Mouse (Mus musculus) midbrain, postnatal 0 days (tissue): ENCODE data around the gene Gm4175. TPM values are rescaled to one million over a fixed set of nuclear protein-coding genes. Genes with fewer than 3 reads are reported as not detected.
"Not testable (repeated sequence)": the region's sequence is repeated elsewhere in the genome, so short reads cannot be mapped to it uniquely, and the experiment has no call there.

Experiments
- ATAC-seq: fragments of 200-750 bp; cut with Nextera tagmentation; 2 replicates; pipeline ENCODE4 v1.8.0; 2017; ENCODE audit warnings: moderate number of reproducible peaks, mild to moderate bottlenecking, moderate TSS enrichment, moderate library complexity; ENCODE audit not compliant: low FRiP score
- DNase-seq: peaks from one replicate; pipeline ENCODE4 v3.0.0-alpha.2; 2015; ENCODE audit warnings: low spot score
- H3K27ac ChIP-seq: fragments of 300-500 bp; sonication (generic); 2 replicates; pipeline ENCODE4 v1.5.1; 2014; ENCODE audit warnings: low read depth, mild to moderate bottlenecking, low read length, mixed read lengths
- H3K27me3 ChIP-seq: fragments of 300-500 bp; sonication (generic); 2 replicates; pipeline ENCODE4 v1.6.1; 2014; ENCODE audit warnings: low read length, control low read depth, mixed read lengths; ENCODE audit not compliant: insufficient read depth
- H3K36me3 ChIP-seq: fragments of 300-500 bp; sonication (generic); 2 replicates; pipeline ENCODE4 v1.6.1; 2014; ENCODE audit warnings: low read length, control low read depth, mixed read lengths; ENCODE audit not compliant: insufficient read depth
- H3K4me1 ChIP-seq: fragments of 300-500 bp; sonication (generic); 2 replicates; pipeline ENCODE4 v1.6.1; 2014; ENCODE audit warnings: mild to moderate bottlenecking, control low read depth, antibody characterized with exemption, low read length, mixed read lengths; ENCODE audit not compliant: insufficient read depth
- H3K4me2 ChIP-seq: fragments of 300-500 bp; sonication (generic); 2 replicates; pipeline ENCODE4 v1.6.1; 2014; ENCODE audit warnings: low read depth, mild to moderate bottlenecking, low read length, mixed read lengths; ENCODE audit not compliant: poor library complexity, severe bottlenecking
- H3K4me3 ChIP-seq: fragments of 300-500 bp; sonication (generic); 2 replicates; pipeline ENCODE4 v1.5.1; 2014; ENCODE audit warnings: low read depth, mild to moderate bottlenecking, low read length, moderate library complexity
- H3K9ac ChIP-seq: fragments of 300-500 bp; sonication (generic); replicated peaks from 2 replicates; pipeline ENCODE4 v1.6.1; 2014; ENCODE audit warnings: mild to moderate bottlenecking, low read length, moderate library complexity, mixed read lengths; ENCODE audit not compliant: poor library complexity, severe bottlenecking
- H3K9me3 ChIP-seq: fragments of 300-500 bp; sonication (generic); 2 replicates; pipeline ENCODE4 v1.6.1; 2016; ENCODE audit warnings: low read length, control low read depth
- WGBS: fragments of 180-500 bp; shearing (Covaris S2); extraction: QIAGEN DNeasy Blood & Tissue Kit; methylation state at CpG from one replicate; pipeline ENCODE4 v1.1.7; 2014; 5-methylcytosine and 5-hydroxymethylcytosine counted together
- polyA plus RNA-seq: library from polyadenylated mRNA; unstranded; fragments of >200 nt; fragmentation: Nextera tagmentation; extraction: Ambion mirVana; gene quantifications from 2 replicates; pipeline ENCODE4 v1.2.1, GENCODE M21; 2015
- total RNA-seq: library from RNA; depleted of rRNA; stranded (reverse); fragments of >200 nt; gene quantifications from 2 replicates; pipeline ENCODE4 v1.2.3, GENCODE M21; 2014; rRNA removed

The Gm4175 gene
- total RNA-seq (not detected in 2 replicates), polyA plus RNA-seq (not detected in 2 replicates)

DNA sequence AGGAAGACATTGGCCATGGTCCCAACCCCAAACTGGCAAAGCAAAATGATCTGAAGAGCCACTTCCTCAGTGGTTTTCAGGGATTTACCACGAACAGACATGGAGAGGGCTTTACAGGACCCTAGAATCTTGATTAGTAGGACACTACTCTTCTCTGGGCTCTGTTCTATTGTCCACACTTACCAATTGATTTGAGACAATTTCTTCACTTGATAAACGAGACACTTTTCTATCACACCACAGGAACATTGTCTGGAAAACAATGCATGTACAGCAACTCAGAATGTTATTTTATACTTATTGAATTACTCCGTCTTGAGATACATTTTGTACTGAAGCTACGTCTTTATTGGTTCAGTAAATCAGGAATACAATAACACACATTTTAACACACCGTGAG is at the start of gene Gm4175:
Gene Gm4175, minus strand, starts transcription at position 101 of the 400 bp plus-strand sequence.
- not testable (repeated sequence) for DNase-seq, H3K36me3 ChIP-seq, ATAC-seq, H3K9ac ChIP-seq, H3K4me2 ChIP-seq, H3K27ac ChIP-seq, H3K4me1 ChIP-seq, H3K9me3 ChIP-seq, H3K4me3 ChIP-seq, H3K27me3 ChIP-seq
- no CpG with 5 or more reads among the region's 5 CpGs for WGBS

DNA sequence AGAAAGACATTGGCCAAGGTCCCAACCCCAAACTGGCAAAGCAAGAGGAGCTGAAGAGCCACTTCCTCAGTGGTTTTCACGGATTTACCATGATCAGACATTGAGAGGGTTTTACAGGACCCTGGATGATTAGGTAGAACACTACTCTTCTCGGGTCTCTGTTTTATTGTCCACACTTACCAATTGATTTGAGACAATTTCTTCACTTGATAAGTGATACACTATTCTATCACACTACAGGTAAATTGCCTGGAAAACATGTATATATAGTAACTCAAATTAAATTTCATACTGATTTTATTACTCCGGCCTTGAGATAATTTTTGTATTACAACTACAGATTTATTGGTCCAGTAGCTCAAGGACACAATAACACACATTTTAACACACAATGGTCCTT is 35.4 kb upstream of the Gm4175 start, which contains the start of gene Gm4177:
Gene Gm4177, minus strand, starts transcription at position 101 of the 400 bp plus-strand sequence.
- no CpG with 5 or more reads among the region's 3 CpGs for WGBS
- H3K4me3 ChIP-seq, H3K9ac ChIP-seq, H3K27me3 ChIP-seq, H3K4me2 ChIP-seq, ATAC-seq, DNase-seq, H3K4me1 ChIP-seq, H3K9me3 ChIP-seq, H3K27ac ChIP-seq, H3K36me3 ChIP-seq: not testable (repeated sequence)

Other genes starting within 250 kb of the Gm4175 start
- gene Vmn1r130, start 249.7 kb downstream of the Gm4175 start, total RNA-seq: not detected in 2 replicates
- not detected in 2 replicates for gene Vmn1r130, start 249.7 kb downstream of the Gm4175 start, polyA plus RNA-seq
- gene Vmn1r131, start 215.4 kb downstream of the Gm4175 start, total RNA-seq: not detected in 2 replicates
- not detected in 2 replicates for gene Vmn1r131, start 215.4 kb downstream of the Gm4175 start, polyA plus RNA-seq
- not detected in 2 replicates for gene Vmn1r132, start 147.4 kb downstream of the Gm4175 start, total RNA-seq
- not detected in 2 replicates for gene Vmn1r132, start 147.4 kb downstream of the Gm4175 start, polyA plus RNA-seq
- not detected in 2 replicates for gene Gm4177, start 35.3 kb upstream of the Gm4175 start, total RNA-seq
- gene Gm4177, start 35.3 kb upstream of the Gm4175 start, polyA plus RNA-seq: not detected in 2 replicates
- not detected in 2 replicates for gene Vmn1r135, start 70.9 kb upstream of the Gm4175 start, total RNA-seq
- gene Vmn1r135, start 70.9 kb upstream of the Gm4175 start, polyA plus RNA-seq: not detected in 2 replicates
- not detected in 2 replicates for gene Gm5725, start 82.8 kb upstream of the Gm4175 start, total RNA-seq
- not detected in 2 replicates for gene Gm5725, start 82.8 kb upstream of the Gm4175 start, polyA plus RNA-seq
- gene Gm5891, start 159.8 kb upstream of the Gm4175 start, total RNA-seq: not detected in 2 replicates
- not detected in 2 replicates for gene Gm5891, start 159.8 kb upstream of the Gm4175 start, polyA plus RNA-seq
- not detected in 2 replicates for gene Vmn1r137, start 233.1 kb upstream of the Gm4175 start, total RNA-seq
- not detected in 2 replicates for gene Vmn1r137, start 233.1 kb upstream of the Gm4175 start, polyA plus RNA-seq